Mouse (Mus musculus): ENCODE measurements around the gene Parvb. TPM values are rescaled to one million over a fixed set of nuclear protein-coding genes. Genes with fewer than 3 reads are reported as not detected.

Gene Parvb
- polyA plus RNA-seq, 1 experiment from 2014 or later, result 15.5 TPM

DNA sequence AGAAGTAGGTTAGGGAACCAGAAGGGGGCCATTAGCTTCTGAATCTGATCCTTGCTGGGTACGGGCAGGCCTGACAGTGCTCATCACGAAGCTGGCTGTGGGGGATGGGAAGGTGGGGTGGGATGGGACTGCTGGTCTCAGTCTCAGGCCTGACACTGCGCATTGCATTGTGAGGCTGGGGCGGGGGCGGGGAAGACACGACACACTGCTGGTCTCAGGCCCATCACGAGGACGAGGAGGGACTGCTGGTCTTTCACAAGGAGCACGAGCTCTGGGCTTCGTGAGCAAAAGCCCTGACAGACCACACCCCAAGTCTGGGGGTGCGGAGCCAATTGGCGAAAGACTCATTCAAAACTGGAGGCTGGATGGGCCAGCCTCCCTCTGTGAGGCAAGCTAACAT lies 93.9 kb downstream of the Parvb start:
- H3K9ac ChIP-seq, result no peak overlapping the region
- 42% methylated on average over 12 of the region's 12 CpGs for WGBS
- H3K9me3 ChIP-seq, result no peaks in the 10 kb centered on the region
- no peaks in the 10 kb centered on the region for H3K36me3 ChIP-seq
- no peak overlapping the region for H3K27ac ChIP-seq (replicated peaks)
- H3K27me3 ChIP-seq (replicated peaks), result peaks cover 5% of the 10 kb centered on the region; the same call in 1 of the 2 replicates
- no peak overlapping the region for H3K4me2 ChIP-seq
- ATAC-seq (ENCODE audit: extremely low read depth, insufficient number of reproducible peaks, low FRiP score, low TSS enrichment), result no peak
- H3K4me1 ChIP-seq, result 0 out of 2 replicates have a peak, but pooled peaks cover under 1% of the 10 kb centered on the region
- no peak overlapping the region for H3K4me3 ChIP-seq

DNA sequence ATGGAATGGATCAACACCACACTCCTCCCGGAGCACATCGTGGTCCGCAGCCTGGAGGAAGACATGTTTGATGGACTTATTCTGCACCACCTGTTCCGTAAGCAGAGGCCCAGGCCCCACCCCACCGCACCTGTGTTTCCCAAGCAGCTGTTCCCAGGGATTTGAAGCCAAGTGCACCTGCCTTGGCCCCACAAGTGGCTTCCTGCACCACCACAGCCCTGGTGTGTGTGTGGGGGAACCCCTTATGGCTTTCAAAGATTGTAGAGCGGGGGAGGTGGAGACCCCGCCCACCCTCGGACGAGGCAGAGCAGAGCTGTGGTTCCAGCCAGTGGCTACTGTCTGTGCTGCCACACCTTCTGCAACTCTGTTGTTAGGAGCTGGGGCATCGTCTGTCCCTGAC lies 97.0 kb downstream of the Parvb start:
- no peak overlapping the region for H3K4me3 ChIP-seq
- no peak overlapping the region for H3K9ac ChIP-seq
- WGBS, result 68% methylated on average over 10 of the region's 10 CpGs
- no peaks in the 10 kb centered on the region for H3K9me3 ChIP-seq
- H3K36me3 ChIP-seq, result no peaks in the 10 kb centered on the region
- 0 out of 2 replicates have a peak, but pooled peaks cover 5% of the 10 kb centered on the region for H3K4me1 ChIP-seq
- no peak overlapping the region for H3K4me2 ChIP-seq
- ATAC-seq (ENCODE audit: extremely low read depth, insufficient number of reproducible peaks, low FRiP score, low TSS enrichment), result no peak
- H3K27me3 ChIP-seq (replicated peaks), result peaks cover 5% of the 10 kb centered on the region; the same call in 1 of the 2 replicates
- no peak overlapping the region for H3K27ac ChIP-seq (replicated peaks)

GRCm38 (mm10) chr15:84329940-84330339 lies 98.1 kb downstream of the Parvb start:
- WGBS, result 72% methylated on average over 8 of the region's 8 CpGs
- no peak overlapping the region for H3K4me3 ChIP-seq
- no peaks in the 10 kb centered on the region for H3K36me3 ChIP-seq
- H3K9ac ChIP-seq, result no peak overlapping the region
- ATAC-seq (ENCODE audit: extremely low read depth, insufficient number of reproducible peaks, low FRiP score, low TSS enrichment), result no peak
- 0 out of 2 replicates have a peak, but pooled peaks cover 5% of the 10 kb centered on the region for H3K4me1 ChIP-seq
- H3K9me3 ChIP-seq, result no peaks in the 10 kb centered on the region
- H3K27ac ChIP-seq (replicated peaks), result no peak overlapping the region
- H3K27me3 ChIP-seq (replicated peaks), result peaks cover 5% of the 10 kb centered on the region; the same call in 1 of the 2 replicates
- H3K4me2 ChIP-seq, result no peak overlapping the region

DNA sequence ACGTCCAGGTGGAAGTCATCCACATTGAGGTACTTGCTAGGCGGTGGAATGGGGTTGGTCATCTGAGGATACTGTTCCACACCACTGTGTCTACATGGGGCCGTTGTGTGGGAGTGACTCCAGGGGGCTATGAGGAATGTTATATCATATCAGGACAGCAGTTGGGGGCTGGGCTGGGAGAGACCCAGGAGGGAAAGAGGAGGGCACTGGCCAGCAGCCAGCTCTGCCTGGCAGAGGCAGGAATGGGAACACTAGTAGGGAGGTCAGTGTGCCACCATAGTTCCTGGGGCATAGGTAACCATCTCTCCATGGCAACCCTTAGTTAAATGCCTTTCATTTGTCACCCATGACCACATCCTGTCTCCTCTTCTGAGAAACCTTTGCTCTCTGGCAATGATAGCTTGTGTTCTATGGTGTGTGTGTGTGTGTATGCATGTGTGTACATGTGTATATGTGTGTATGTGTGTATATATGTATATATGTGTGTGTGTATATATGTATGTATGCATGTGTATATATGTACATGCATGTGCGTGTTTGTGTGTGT lies 99.3 kb downstream of the Parvb start:
- peaks cover 8% of the 10 kb centered on the region for H3K4me1 ChIP-seq
- no peak for ATAC-seq (ENCODE audit: extremely low read depth, insufficient number of reproducible peaks, low FRiP score, low TSS enrichment)
- H3K4me2 ChIP-seq, result no peak overlapping the region
- H3K27ac ChIP-seq (replicated peaks), result no peak overlapping the region
- H3K9me3 ChIP-seq, result no peaks in the 10 kb centered on the region
- no peaks in the 10 kb centered on the region; the same call in 1 of the 2 replicates for H3K27me3 ChIP-seq (replicated peaks)
- no peaks in the 10 kb centered on the region for H3K36me3 ChIP-seq
- no peak overlapping the region for H3K9ac ChIP-seq
- no peak overlapping the region for H3K4me3 ChIP-seq
- WGBS, result 71% methylated on average over 4 of the region's 4 CpGs

DNA sequence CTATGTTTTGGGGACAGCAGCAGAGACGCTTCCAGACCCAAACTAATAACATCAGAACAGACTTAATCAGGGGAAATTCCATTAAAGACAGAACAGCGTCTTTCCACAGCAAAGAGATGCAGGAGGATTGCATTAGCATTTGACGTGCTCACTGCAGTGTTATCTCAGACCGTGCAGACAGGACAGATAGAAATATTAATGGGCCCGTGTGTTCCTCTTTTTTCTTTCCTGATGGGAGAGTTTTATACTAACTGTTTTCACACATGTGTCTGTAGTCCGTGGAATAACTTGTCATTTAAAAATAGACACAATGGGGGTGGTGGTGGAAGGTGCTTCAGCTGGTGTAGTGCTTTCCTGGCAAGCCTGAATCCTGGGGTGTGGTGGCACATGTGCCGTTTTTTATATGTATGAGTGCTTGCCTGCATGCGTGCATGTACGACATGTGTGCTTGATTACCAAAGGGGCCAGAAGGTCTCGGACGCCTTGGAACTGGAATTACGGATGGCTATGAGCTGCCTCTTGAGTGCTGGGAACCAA lies 104.5 kb downstream of the Parvb start:
- 54% methylated on average over 12 of the region's 12 CpGs for WGBS
- Histone ChIP-seq H3K27me3 (replicated peaks) (0 out of 2 replicates have a peak, but pooled peaks cover 2% of the 10 kb centered on the region), H3K27ac (replicated peaks) (no peak overlapping the region), H3K4me2 (no peak overlapping the region), H3K36me3 (no peaks in the 10 kb centered on the region), H3K9me3 (no peaks in the 10 kb centered on the region), H3K4me3 (no peak overlapping the region), H3K9ac (no peak overlapping the region), H3K4me1 (peaks cover 11% of the 10 kb centered on the region)
- no peak for ATAC-seq (ENCODE audit: extremely low read depth, insufficient number of reproducible peaks, low FRiP score, low TSS enrichment)

- no peaks in the 10 kb centered on the region for H3K9me3 ChIP-seq
- WGBS, result 65% methylated on average over 5 of the region's 5 CpGs
- no peak overlapping the region for H3K27ac ChIP-seq (replicated peaks)
- no peak overlapping the region for H3K4me2 ChIP-seq
- peaks cover 11% of the 10 kb centered on the region for H3K4me1 ChIP-seq
- H3K9ac ChIP-seq, result no peak overlapping the region
- no peaks in the 10 kb centered on the region for H3K36me3 ChIP-seq
- no peak for ATAC-seq (ENCODE audit: extremely low read depth, insufficient number of reproducible peaks, low FRiP score, low TSS enrichment)
- 0 out of 2 replicates have a peak, but pooled peaks cover 2% of the 10 kb centered on the region for H3K27me3 ChIP-seq (replicated peaks)
- no peak overlapping the region for H3K4me3 ChIP-seq
These were observed 105.8 kb downstream of the Parvb start for GRCm38 (mm10) chr15:84337599-84337998.

GRCm38 (mm10) chr15:84340926-84341325 lies 109.1 kb downstream of the Parvb start:
- 50% methylated on average over 2 of the region's 2 CpGs for WGBS
- Histone ChIP-seq H3K9ac (no peak overlapping the region), H3K27me3 (replicated peaks) (0 out of 2 replicates have a peak, but pooled peaks cover 2% of the 10 kb centered on the region), H3K36me3 (no peaks in the 10 kb centered on the region), H3K4me1 (peaks cover 10% of the 10 kb centered on the region), H3K4me3 (no peak overlapping the region), H3K9me3 (no peaks in the 10 kb centered on the region), H3K4me2 (no peak overlapping the region), H3K27ac (replicated peaks) (no peak overlapping the region)
- ATAC-seq (ENCODE audit: extremely low read depth, insufficient number of reproducible peaks, low FRiP score, low TSS enrichment), result no peak

GRCm38 (mm10) chr15:84348769-84349168 lies 116.9 kb downstream of the Parvb start:
- Histone ChIP-seq H3K4me1 (peaks cover 16% of the 10 kb centered on the region), H3K36me3 (no peaks in the 10 kb centered on the region), H3K4me2 (no peak overlapping the region), H3K27ac (replicated peaks) (no peak overlapping the region), H3K9ac (no peak overlapping the region), H3K27me3 (replicated peaks) (no peaks in the 10 kb centered on the region), H3K9me3 (peaks cover 8% of the 10 kb centered on the region), H3K4me3 (no peak overlapping the region)
- no peak for ATAC-seq (ENCODE audit: extremely low read depth, insufficient number of reproducible peaks, low FRiP score, low TSS enrichment)
- 88% methylated on average over 4 of the region's 4 CpGs for WGBS

DNA sequence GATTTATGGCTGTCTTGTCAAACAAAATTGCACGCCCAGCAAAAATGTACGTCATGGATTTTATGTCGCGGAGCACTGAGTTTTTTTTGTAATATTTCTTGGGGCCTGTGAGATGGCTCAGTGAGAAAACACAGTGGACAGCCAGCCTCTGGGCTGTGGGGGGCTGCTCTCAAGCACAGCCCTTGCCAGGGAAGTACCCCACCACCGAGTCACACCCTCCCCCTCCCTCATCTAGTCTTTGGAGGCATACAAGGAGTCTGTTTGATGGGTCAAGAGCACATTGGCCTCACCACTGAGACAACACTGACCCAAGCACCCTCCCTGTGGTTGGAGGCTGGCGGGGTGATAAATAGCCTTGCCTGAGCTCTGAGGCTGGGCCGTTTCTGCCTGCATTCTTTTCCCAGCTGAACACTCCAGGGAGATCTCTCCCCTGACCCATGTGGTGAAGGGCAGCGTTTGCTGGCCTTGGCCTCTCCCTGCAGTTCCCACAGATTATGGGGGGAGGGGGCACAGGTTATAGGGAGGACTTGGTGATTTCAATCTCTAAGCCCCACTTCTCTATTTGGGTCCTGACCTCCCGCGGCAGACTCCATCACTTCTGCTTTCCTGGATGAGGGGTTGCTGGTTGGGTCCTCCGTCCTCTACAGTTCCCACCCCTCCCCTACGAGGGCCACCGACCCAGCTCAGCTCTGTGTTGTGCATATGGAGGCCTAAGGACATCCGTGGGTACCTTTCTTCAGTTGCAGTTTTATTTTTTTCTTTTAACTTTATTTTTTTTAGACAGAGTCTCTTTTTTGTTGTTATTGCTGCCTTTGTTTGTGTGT lies 118.3 kb downstream of the Parvb start:
- H3K36me3 ChIP-seq, result no peaks in the 10 kb centered on the region
- H3K9me3 ChIP-seq, result peaks cover 8% of the 10 kb centered on the region
- no peak for ATAC-seq (ENCODE audit: extremely low read depth, insufficient number of reproducible peaks, low FRiP score, low TSS enrichment)
- H3K9ac ChIP-seq, result no peak overlapping the region
- H3K27ac ChIP-seq (replicated peaks), result no peak overlapping the region
- H3K27me3 ChIP-seq (replicated peaks), result no peaks in the 10 kb centered on the region
- no peak overlapping the region for H3K4me3 ChIP-seq
- 50% methylated on average over 14 of the region's 14 CpGs for WGBS
- H3K4me2 ChIP-seq, result no peak overlapping the region
- peaks cover 16% of the 10 kb centered on the region for H3K4me1 ChIP-seq

- ATAC-seq (ENCODE audit: extremely low read depth, insufficient number of reproducible peaks, low FRiP score, low TSS enrichment), result no peak
- peaks cover 16% of the 10 kb centered on the region for H3K4me1 ChIP-seq
- H3K27ac ChIP-seq (replicated peaks), result no peak overlapping the region
- WGBS, result 77% methylated on average over 7 of the region's 7 CpGs
- peaks cover 8% of the 10 kb centered on the region for H3K9me3 ChIP-seq
- no peak overlapping the region for H3K4me3 ChIP-seq
- H3K4me2 ChIP-seq, result no peak overlapping the region
- no peaks in the 10 kb centered on the region for H3K27me3 ChIP-seq (replicated peaks)
- H3K9ac ChIP-seq, result no peak overlapping the region
- H3K36me3 ChIP-seq, result no peaks in the 10 kb centered on the region
These were observed 119.5 kb downstream of the Parvb start for GRCm38 (mm10) chr15:84351342-84351741.

- Histone ChIP-seq H3K27me3 (replicated peaks) (no peaks in the 10 kb centered on the region), H3K9me3 (peaks cover 8% of the 10 kb centered on the region), H3K36me3 (no peaks in the 10 kb centered on the region), H3K4me3 (no peak overlapping the region), H3K9ac (no peak overlapping the region), H3K4me2 (peak overlapping the region; percentile 2; the same call in 1 of the 2 replicates), H3K27ac (replicated peaks) (0 out of 2 replicates have a peak overlapping the region, but pooled peaks have one; percentile 28), H3K4me1 (peaks cover 16% of the 10 kb centered on the region)
- ATAC-seq (ENCODE audit: extremely low read depth, insufficient number of reproducible peaks, low FRiP score, low TSS enrichment), result no peak
- 41% methylated on average over 21 of the region's 21 CpGs for WGBS
These were observed 120.3 kb downstream of the Parvb start for GRCm38 (mm10) chr15:84351915-84352844.

Measured in heart, embryonic 13.5 days (tissue).